Mouse (Mus musculus) forebrain, embryonic 10.5 days (tissue): ENCODE data around the gene Rsph9. TPM values are rescaled to one million over a fixed set of nuclear protein-coding genes. Genes with fewer than 3 reads are reported as not detected.

Experiments
- DNase-seq: peaks from one replicate; pipeline ENCODE4 v3.0.0-alpha.2; 2017; ENCODE audit warnings: low spot score; ENCODE audit errors: extremely low spot score
- H3K27ac ChIP-seq: fragments of 300-500 bp; sonication (generic); 2 replicates; pipeline ENCODE4 v1.5.1; 2016; ENCODE audit warnings: mild to moderate bottlenecking
- H3K27me3 ChIP-seq: fragments of 300-500 bp; sonication (generic); 2 replicates; pipeline ENCODE4 v1.6.1; 2016; ENCODE audit warnings: mild to moderate bottlenecking; ENCODE audit not compliant: poor library complexity, severe bottlenecking
- H3K36me3 ChIP-seq: fragments of 300-500 bp; sonication (generic); replicated peaks from 2 replicates; pipeline ENCODE4 v1.6.1; 2016; ENCODE audit warnings: mild to moderate bottlenecking, moderate library complexity
- H3K4me1 ChIP-seq: fragments of 300-500 bp; sonication (generic); 2 replicates; pipeline ENCODE4 v1.6.1; 2016
- H3K4me3 ChIP-seq: fragments of 300-500 bp; sonication (generic); 2 replicates; pipeline ENCODE4 v1.5.1; 2016; ENCODE audit warnings: mild to moderate bottlenecking, moderate library complexity
- H3K9me3 ChIP-seq: fragments of 300-500 bp; sonication (generic); 2 replicates; pipeline ENCODE4 v1.6.1; 2016; ENCODE audit warnings: mild to moderate bottlenecking, moderate library complexity
- WGBS: fragments of 180-500 bp; shearing (Covaris S2); methylation state at CpG from one replicate; pipeline ENCODE4 v1.1.7; 2016; 5-methylcytosine and 5-hydroxymethylcytosine counted together
- polyA plus RNA-seq: library from polyadenylated mRNA; unstranded; fragments of >200 nt; fragmentation: Nextera tagmentation; extraction: Ambion mirVana; gene quantifications from 2 replicates; pipeline ENCODE4 v1.2.1, GENCODE M21; 2016

The Rsph9 gene
- polyA plus RNA-seq, 1 experiment from 2014 or later: 11.3 TPM

GRCm38 (mm10) chr17:46116138-46116537 lies 27.9 kb downstream of the Rsph9 start:
- H3K27me3 ChIP-seq: no peaks in the 10 kb centered on the region
- no peaks in the 10 kb centered on the region for H3K9me3 ChIP-seq
- H3K4me1 ChIP-seq: peaks cover 51% of the 10 kb centered on the region
- peak overlapping the region; percentile 32; the same call in 1 of the 2 replicates for H3K27ac ChIP-seq
- H3K36me3 ChIP-seq: peaks cover 56% of the 10 kb centered on the region
- WGBS: 73% methylated on average over 11 of the region's 11 CpGs
- no peak for DNase-seq
- no peak overlapping the region for H3K4me3 ChIP-seq

- no peak for DNase-seq
- WGBS: 79% methylated on average over 2 of the region's 2 CpGs
- Histone ChIP-seq H3K36me3 (peaks cover 53% of the 10 kb centered on the region), H3K4me1 (peaks cover 54% of the 10 kb centered on the region), H3K27ac (peak overlapping the region; percentile 32; the same call in 1 of the 2 replicates), H3K9me3 (no peaks in the 10 kb centered on the region), H3K4me3 (no peak overlapping the region), H3K27me3 (no peaks in the 10 kb centered on the region)
Observed at GRCm38 (mm10) chr17:46115489-46115888, 28.5 kb downstream of the Rsph9 start.

- H3K4me1 ChIP-seq: peaks cover 38% of the 10 kb centered on the region
- H3K27ac ChIP-seq: peak within 1 kb of the TSS; percentile 87
- peak; percentile 84 for DNase-seq
- H3K27me3 ChIP-seq: peaks cover 9% of the 10 kb centered on the region
- H3K4me3 ChIP-seq: peak within 1 kb of the TSS; percentile 79
- WGBS: 6% methylated on average over 38 of the region's 38 CpGs
- H3K9me3 ChIP-seq: no peaks in the 10 kb centered on the region
- peaks cover 12% of the 10 kb centered on the region for H3K36me3 ChIP-seq
Observed at GRCm38 (mm10) chr17:46110402-46111289, 33.4 kb downstream of the Rsph9 start, which contains the start of gene Mrps18a. Gene Mrps18a, plus strand, starts transcription at chr17:46110986.

GRCm38 (mm10) chr17:46108286-46108685 lies 35.7 kb downstream of the Rsph9 start:
- Histone ChIP-seq H3K36me3 (no peaks in the 10 kb centered on the region), H3K9me3 (no peaks in the 10 kb centered on the region), H3K4me3 (no peak overlapping the region), H3K27ac (no peak overlapping the region), H3K27me3 (peaks cover 9% of the 10 kb centered on the region), H3K4me1 (peaks cover 31% of the 10 kb centered on the region)
- 90% methylated on average over 4 of the region's 4 CpGs for WGBS
- DNase-seq: no peak

- Histone ChIP-seq H3K27me3 (peaks cover 3% of the 10 kb centered on the region), H3K36me3 (no peaks in the 10 kb centered on the region), H3K27ac (peak overlapping the region; percentile 68), H3K9me3 (no peaks in the 10 kb centered on the region), H3K4me1 (peaks cover 24% of the 10 kb centered on the region), H3K4me3 (no peak overlapping the region)
- 65% methylated on average over 12 of the region's 12 CpGs for WGBS
- peak; percentile 43 for DNase-seq
Observed at GRCm38 (mm10) chr17:46104487-46104886, 39.5 kb downstream of the Rsph9 start.

DNA sequence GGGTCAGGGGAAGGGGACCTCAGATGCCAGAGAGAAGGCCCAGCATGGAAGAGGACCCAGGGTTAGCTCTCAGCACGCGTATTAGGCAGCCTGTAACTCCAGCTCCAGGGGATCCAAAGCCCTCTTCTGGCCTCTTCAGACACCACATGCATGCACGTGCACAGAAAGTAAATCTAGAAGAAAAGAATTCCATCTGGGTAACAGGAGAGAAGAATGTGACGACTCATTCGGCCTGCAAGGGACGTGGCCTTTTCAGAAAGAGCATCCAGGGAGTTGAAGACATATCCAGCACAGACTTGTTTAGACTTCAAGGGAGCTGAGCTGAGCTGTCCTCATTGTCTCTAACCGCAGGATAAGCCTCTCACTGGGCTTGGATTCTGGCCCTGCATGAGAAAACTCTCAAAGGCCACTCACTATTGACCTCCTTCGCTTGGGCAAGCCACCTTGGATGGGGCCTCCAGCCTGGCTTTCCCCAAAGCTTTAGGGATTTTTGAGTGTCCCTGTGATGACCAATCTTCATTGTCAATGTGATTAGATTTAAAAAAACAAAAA lies 41.3 kb downstream of the Rsph9 start:
- WGBS: 57% methylated on average over 8 of the region's 8 CpGs
- H3K9me3 ChIP-seq: no peaks in the 10 kb centered on the region
- no peak overlapping the region for H3K4me3 ChIP-seq
- peak overlapping the region; percentile 30; the same call in 1 of the 2 replicates for H3K27ac ChIP-seq
- no peaks in the 10 kb centered on the region for H3K27me3 ChIP-seq
- H3K4me1 ChIP-seq: peaks cover 24% of the 10 kb centered on the region
- DNase-seq: no peak
- H3K36me3 ChIP-seq: no peaks in the 10 kb centered on the region

DNA sequence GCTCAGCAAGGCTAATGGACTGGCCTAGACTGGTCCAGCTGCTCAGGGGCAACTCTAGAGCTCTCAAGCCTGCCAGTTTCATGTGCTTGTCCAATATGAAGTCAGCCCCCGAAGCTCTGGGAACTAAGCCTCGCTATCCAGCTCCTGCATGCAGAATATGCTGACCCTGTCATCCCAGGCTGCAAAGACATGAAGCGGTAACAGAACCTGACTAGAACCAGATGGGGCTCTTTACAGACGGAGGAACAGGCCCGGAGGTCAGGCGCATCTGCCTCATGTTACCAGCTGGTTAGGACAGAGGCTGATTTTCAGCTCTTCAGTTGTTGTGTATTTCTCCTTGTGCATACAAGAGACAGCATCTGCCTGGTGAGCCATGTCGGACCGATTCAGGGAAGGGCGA lies 42.1 kb downstream of the Rsph9 start:
- no peak overlapping the region for H3K4me3 ChIP-seq
- peaks cover 24% of the 10 kb centered on the region for H3K4me1 ChIP-seq
- no peaks in the 10 kb centered on the region for H3K9me3 ChIP-seq
- WGBS: 72% methylated on average over 9 of the region's 9 CpGs
- H3K36me3 ChIP-seq: no peaks in the 10 kb centered on the region
- H3K27ac ChIP-seq: no peak overlapping the region
- H3K27me3 ChIP-seq: no peaks in the 10 kb centered on the region
- no peak for DNase-seq

GRCm38 (mm10) chr17:46098525-46098924 lies 45.5 kb downstream of the Rsph9 start:
- 70% methylated on average over 8 of the region's 8 CpGs for WGBS
- no peak overlapping the region for H3K27ac ChIP-seq

GRCm38 (mm10) chr17:46091899-46092298 lies 52.1 kb downstream of the Rsph9 start:
- 79% methylated on average over 14 of the region's 14 CpGs for WGBS
- Histone ChIP-seq H3K9me3 (no peaks in the 10 kb centered on the region), H3K36me3 (no peaks in the 10 kb centered on the region), H3K4me3 (no peak overlapping the region), H3K4me1 (peaks cover 6% of the 10 kb centered on the region), H3K27ac (no peak overlapping the region), H3K27me3 (no peaks in the 10 kb centered on the region)
- no peak for DNase-seq

More at GRCm38 (mm10) chr17:46098525-46098924, 45.5 kb downstream of the Rsph9 start:
- H3K4me3 ChIP-seq: no peak overlapping the region
- no peaks in the 10 kb centered on the region for H3K36me3 ChIP-seq
- H3K4me1 ChIP-seq: peaks cover 16% of the 10 kb centered on the region
- H3K27me3 ChIP-seq: no peaks in the 10 kb centered on the region
- no peak for DNase-seq
- no peaks in the 10 kb centered on the region for H3K9me3 ChIP-seq

- H3K4me1 ChIP-seq: peaks cover 11% of the 10 kb centered on the region
- no peak for DNase-seq
- H3K27me3 ChIP-seq: no peaks in the 10 kb centered on the region
- no peak overlapping the region for H3K27ac ChIP-seq
- WGBS: 85% methylated on average over 1 of the region's 1 CpGs
- no peak overlapping the region for H3K4me3 ChIP-seq
- no peaks in the 10 kb centered on the region for H3K36me3 ChIP-seq
- H3K9me3 ChIP-seq: no peaks in the 10 kb centered on the region
Observed at GRCm38 (mm10) chr17:46091351-46091750, 52.7 kb downstream of the Rsph9 start.

DNA sequence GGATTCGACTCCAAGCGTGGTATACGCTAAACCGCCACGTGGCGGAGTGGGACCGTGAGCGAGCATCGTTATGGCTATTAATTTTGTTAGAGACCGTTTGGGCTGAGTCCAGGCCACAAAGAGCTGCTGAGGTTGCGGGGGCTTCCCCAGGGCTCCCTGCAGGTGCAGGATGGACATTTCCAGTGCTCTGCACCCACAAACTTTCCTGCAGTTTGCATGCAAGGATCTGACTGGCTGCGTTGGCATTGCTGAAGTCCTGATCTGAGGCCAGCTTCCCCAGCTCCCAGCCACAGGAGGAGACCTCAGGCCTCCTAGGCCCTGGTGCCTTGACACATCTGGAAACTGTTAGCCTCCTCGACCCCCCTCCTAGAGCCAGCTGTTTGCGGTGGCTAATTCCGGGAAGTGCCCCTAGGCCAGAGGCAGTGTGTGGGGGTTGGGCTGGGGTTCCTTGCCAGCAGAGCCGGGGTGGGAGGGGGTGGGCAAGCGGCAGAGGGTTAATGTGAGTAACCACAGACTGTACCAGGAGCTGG lies 57.6 kb downstream of the Rsph9 start:
- Histone ChIP-seq H3K9me3 (no peaks in the 10 kb centered on the region), H3K36me3 (no peaks in the 10 kb centered on the region), H3K4me3 (no peak overlapping the region), H3K27ac (peak overlapping the region; percentile 65), H3K27me3 (no peaks in the 10 kb centered on the region), H3K4me1 (peaks cover 38% of the 10 kb centered on the region)
- 58% methylated on average over 17 of the region's 17 CpGs for WGBS
- DNase-seq: peak; percentile 61

DNA sequence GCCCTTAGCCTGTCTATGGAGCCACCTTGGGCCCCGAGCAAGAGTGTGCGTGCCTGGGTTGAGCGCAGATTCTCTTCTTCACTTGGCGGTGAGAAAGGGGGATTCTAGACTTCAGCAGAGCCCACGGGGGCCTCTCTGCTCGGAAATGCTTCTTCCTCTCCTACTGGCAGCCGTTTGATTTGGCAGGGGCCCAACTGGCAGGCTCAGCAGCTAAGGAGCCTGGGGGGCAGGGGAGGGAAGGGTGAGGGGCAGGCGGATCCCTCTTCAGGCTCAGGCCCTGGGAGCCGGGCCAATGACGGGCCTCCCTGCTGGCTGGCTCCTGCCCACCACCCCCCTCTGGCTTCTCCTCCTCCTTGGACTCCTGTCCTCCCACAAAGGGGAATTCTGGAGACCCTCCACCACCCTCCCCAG lies 59.9 kb downstream of the Rsph9 start:
- H3K4me3 ChIP-seq: peak overlapping the region; percentile 20; the same call in 1 of the 2 replicates
- H3K4me1 ChIP-seq: peaks cover 53% of the 10 kb centered on the region
- no peaks in the 10 kb centered on the region for H3K27me3 ChIP-seq
- peak overlapping the region; percentile 74 for H3K27ac ChIP-seq
- DNase-seq: no peak
- 34% methylated on average over 10 of the region's 10 CpGs for WGBS
- no peaks in the 10 kb centered on the region for H3K36me3 ChIP-seq
- peaks cover under 1% of the 10 kb centered on the region; the same call in 1 of the 2 replicates for H3K9me3 ChIP-seq

GRCm38 (mm10) chr17:46083381-46083780 lies 60.6 kb downstream of the Rsph9 start:
- Histone ChIP-seq H3K27me3 (no peaks in the 10 kb centered on the region), H3K4me1 (peaks cover 53% of the 10 kb centered on the region), H3K4me3 (no peak overlapping the region), H3K9me3 (peaks cover 3% of the 10 kb centered on the region; the same call in 1 of the 2 replicates), H3K36me3 (no peaks in the 10 kb centered on the region), H3K27ac (no peak overlapping the region)
- whole genome bisulfite sequencing: 95% methylated on average over 3 of the region's 3 CpGs
- no peak for DNase-seq
